Mouse (Mus musculus) limb, embryonic 12.5 days (tissue): ENCODE data around the gene Ckap2l. TPM values are rescaled to one million over a fixed set of nuclear protein-coding genes. Genes with fewer than 3 reads are reported as not detected.

Source experiments
- ATAC-seq: fragments of 200-750 bp; cut with Nextera tagmentation; 2 replicates; pipeline ENCODE4 v1.8.0; 2017; ENCODE audit warnings: low read depth, moderate TSS enrichment; ENCODE audit not compliant: insufficient number of reproducible peaks, insufficient read depth, low FRiP score, low TSS enrichment
- H3K27ac ChIP-seq: fragments of 300-500 bp; sonication (generic); 2 replicates; pipeline ENCODE4 v1.5.1; 2016; ENCODE audit warnings: mild to moderate bottlenecking, moderate library complexity
- H3K27me3 ChIP-seq: fragments of 300-500 bp; sonication (generic); 2 replicates; pipeline ENCODE4 v1.6.1; 2016; ENCODE audit warnings: mild to moderate bottlenecking, moderate library complexity
- H3K36me3 ChIP-seq: fragments of 300-500 bp; sonication (generic); 2 replicates; pipeline ENCODE4 v1.6.1; 2016; ENCODE audit warnings: mild to moderate bottlenecking, moderate library complexity
- H3K4me1 ChIP-seq: fragments of 300-500 bp; sonication (generic); replicated peaks from 2 replicates; pipeline ENCODE4 v1.6.1; 2016
- H3K4me2 ChIP-seq: fragments of 300-500 bp; sonication (generic); 2 replicates; pipeline ENCODE4 v1.6.1; 2016; ENCODE audit warnings: mild to moderate bottlenecking, moderate library complexity
- H3K4me3 ChIP-seq: fragments of 300-500 bp; sonication (generic); replicated peaks from 2 replicates; pipeline ENCODE4 v1.5.1; 2016; ENCODE audit warnings: mild to moderate bottlenecking
- H3K9ac ChIP-seq: fragments of 300-500 bp; sonication (generic); replicated peaks from 2 replicates; pipeline ENCODE4 v1.6.1; 2016; ENCODE audit warnings: mild to moderate bottlenecking, moderate library complexity
- H3K9me3 ChIP-seq: fragments of 300-500 bp; sonication (generic); 2 replicates; pipeline ENCODE4 v1.6.1; 2016; ENCODE audit warnings: mild to moderate bottlenecking, moderate library complexity
- WGBS: fragments of 180-500 bp; shearing (Covaris S2); methylation state at CpG from one replicate; pipeline ENCODE4 v1.1.7; 2016; 5-methylcytosine and 5-hydroxymethylcytosine counted together
- polyA plus RNA-seq: library from polyadenylated mRNA; unstranded; fragments of >200 nt; fragmentation: Nextera tagmentation; extraction: Ambion mirVana; gene quantifications from 2 replicates; pipeline ENCODE4 v1.2.1, GENCODE M21; 2016

Gene Ckap2l
- polyA plus RNA-seq: 39.0 and 54.0 TPM in 2 replicates

GRCm38 (mm10) chr2:129296671-129297588 is at the start of gene Ckap2l:
Gene Ckap2l (minus strand): TSS chr2:129297212.
- Histone ChIP-seq H3K36me3 (peaks cover 13% of the 10 kb centered on the region), H3K4me3 (peak within 1 kb of the TSS; percentile 84), H3K27ac (peak within 1 kb of the TSS; percentile 82), H3K9me3 (no peaks in the 10 kb centered on the region), H3K4me1 (peaks cover 16% of the 10 kb centered on the region), H3K9ac (peak within 1 kb of the TSS; percentile 80), H3K4me2 (peak within 1 kb of the TSS; percentile 88), H3K27me3 (no peaks in the 10 kb centered on the region)
- peak; percentile 100 for ATAC-seq
- under 1% methylated on average over 50 of the region's 50 CpGs for WGBS

- H3K9me3 ChIP-seq: peaks cover 6% of the 10 kb centered on the region
- H3K9ac ChIP-seq: no peak overlapping the region
Observed at GRCm38 (mm10) chr2:129338138-129338621, 41.2 kb upstream of the Ckap2l start.

GRCm38 (mm10) chr2:129333471-129333870 is 36.5 kb upstream of the Ckap2l start:
- no peak overlapping the region for H3K4me3 ChIP-seq
- 64% methylated on average over 4 of the region's 4 CpGs for WGBS

More at GRCm38 (mm10) chr2:129338138-129338621, 41.2 kb upstream of the Ckap2l start:
- ATAC-seq: no peak
- Histone ChIP-seq H3K36me3 (no peaks in the 10 kb centered on the region), H3K4me3 (no peak overlapping the region), H3K27me3 (no peaks in the 10 kb centered on the region), H3K27ac (no peak overlapping the region), H3K4me2 (no peak overlapping the region), H3K4me1 (no peaks in the 10 kb centered on the region)
- 83% methylated on average over 6 of the region's 6 CpGs for WGBS

GRCm38 (mm10) chr2:129330540-129330939 is 33.5 kb upstream of the Ckap2l start:
- WGBS: 89% methylated on average over 13 of the region's 13 CpGs
- Histone ChIP-seq H3K36me3 (no peaks in the 10 kb centered on the region), H3K9me3 (0 out of 2 replicates have a peak, but pooled peaks cover 2% of the 10 kb centered on the region), H3K9ac (no peak overlapping the region), H3K27me3 (no peaks in the 10 kb centered on the region), H3K4me3 (no peak overlapping the region), H3K4me2 (no peak overlapping the region), H3K27ac (no peak overlapping the region), H3K4me1 (peaks cover 10% of the 10 kb centered on the region)
- no peak for ATAC-seq

More at GRCm38 (mm10) chr2:129333471-129333870, 36.5 kb upstream of the Ckap2l start:
- no peak for ATAC-seq
- Histone ChIP-seq H3K27ac (no peak overlapping the region), H3K9ac (no peak overlapping the region), H3K27me3 (no peaks in the 10 kb centered on the region), H3K9me3 (no peaks in the 10 kb centered on the region), H3K36me3 (no peaks in the 10 kb centered on the region), H3K4me1 (peaks cover 10% of the 10 kb centered on the region), H3K4me2 (no peak overlapping the region)

DNA sequence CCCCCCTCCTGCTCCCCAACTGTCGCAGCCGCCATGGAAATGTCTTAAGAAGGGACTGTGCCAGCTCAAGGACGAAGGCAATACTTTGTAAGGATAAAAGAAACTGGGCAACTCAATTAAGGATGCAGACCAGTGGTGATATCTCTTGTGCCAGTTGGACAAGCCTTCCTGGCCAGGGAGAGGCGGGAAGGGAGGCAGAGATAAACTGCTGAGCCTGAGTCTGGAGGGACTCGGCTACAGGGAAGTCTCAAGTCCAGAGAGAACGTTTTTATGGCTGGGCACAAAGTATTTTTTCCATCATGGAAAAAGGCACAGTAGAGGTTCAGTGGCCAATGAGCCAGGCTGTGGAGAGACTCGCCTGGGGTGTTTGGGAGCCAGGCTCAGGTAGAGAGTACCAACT is 33.0 kb upstream of the Ckap2l start:
- Histone ChIP-seq H3K9ac (no peak overlapping the region), H3K4me2 (no peak overlapping the region), H3K4me3 (no peak overlapping the region), H3K27ac (0 out of 2 replicates have a peak overlapping the region, but pooled peaks have one; percentile 12), H3K9me3 (0 out of 2 replicates have a peak, but pooled peaks cover 5% of the 10 kb centered on the region), H3K4me1 (peaks cover 10% of the 10 kb centered on the region), H3K27me3 (no peaks in the 10 kb centered on the region), H3K36me3 (no peaks in the 10 kb centered on the region)
- no peak for ATAC-seq
- WGBS: 56% methylated on average over 7 of the region's 7 CpGs

GRCm38 (mm10) chr2:129328238-129328637 is 31.2 kb upstream of the Ckap2l start:
- ATAC-seq: no peak
- Histone ChIP-seq H3K9ac (no peak overlapping the region), H3K27ac (no peak overlapping the region), H3K9me3 (0 out of 2 replicates have a peak, but pooled peaks cover 5% of the 10 kb centered on the region), H3K36me3 (no peaks in the 10 kb centered on the region), H3K27me3 (no peaks in the 10 kb centered on the region), H3K4me1 (peaks cover 10% of the 10 kb centered on the region), H3K4me2 (no peak overlapping the region), H3K4me3 (no peak overlapping the region)
- WGBS: 85% methylated on average over 4 of the region's 4 CpGs

GRCm38 (mm10) chr2:129324216-129324615 is 27.2 kb upstream of the Ckap2l start:
- Histone ChIP-seq H3K9ac (no peak overlapping the region), H3K27ac (no peak overlapping the region), H3K36me3 (no peaks in the 10 kb centered on the region), H3K4me1 (no peaks in the 10 kb centered on the region), H3K9me3 (0 out of 2 replicates have a peak, but pooled peaks cover 5% of the 10 kb centered on the region), H3K27me3 (no peaks in the 10 kb centered on the region), H3K4me3 (no peak overlapping the region), H3K4me2 (no peak overlapping the region)
- WGBS: 66% methylated on average over 3 of the region's 3 CpGs
- ATAC-seq: no peak

- Histone ChIP-seq H3K4me3 (no peak overlapping the region), H3K27me3 (no peaks in the 10 kb centered on the region), H3K9ac (no peak overlapping the region), H3K27ac (no peak overlapping the region), H3K4me2 (no peak overlapping the region), H3K9me3 (0 out of 2 replicates have a peak, but pooled peaks cover 5% of the 10 kb centered on the region), H3K4me1 (no peaks in the 10 kb centered on the region), H3K36me3 (no peaks in the 10 kb centered on the region)
- WGBS: 70% methylated on average over 1 of the region's 1 CpGs
- ATAC-seq: no peak
Observed at GRCm38 (mm10) chr2:129322117-129322635, 25.2 kb upstream of the Ckap2l start.

- no peak overlapping the region for H3K4me2 ChIP-seq
- 81% methylated on average over 8 of the region's 8 CpGs for WGBS
- no peak overlapping the region for H3K9ac ChIP-seq
- no peaks in the 10 kb centered on the region for H3K36me3 ChIP-seq
- H3K27ac ChIP-seq: no peak overlapping the region
- no peaks in the 10 kb centered on the region for H3K4me1 ChIP-seq
- H3K27me3 ChIP-seq: no peaks in the 10 kb centered on the region
- H3K9me3 ChIP-seq: no peaks in the 10 kb centered on the region
- ATAC-seq: no peak
- H3K4me3 ChIP-seq: no peak overlapping the region
Observed at GRCm38 (mm10) chr2:129320033-129320605, 23.1 kb upstream of the Ckap2l start.

DNA sequence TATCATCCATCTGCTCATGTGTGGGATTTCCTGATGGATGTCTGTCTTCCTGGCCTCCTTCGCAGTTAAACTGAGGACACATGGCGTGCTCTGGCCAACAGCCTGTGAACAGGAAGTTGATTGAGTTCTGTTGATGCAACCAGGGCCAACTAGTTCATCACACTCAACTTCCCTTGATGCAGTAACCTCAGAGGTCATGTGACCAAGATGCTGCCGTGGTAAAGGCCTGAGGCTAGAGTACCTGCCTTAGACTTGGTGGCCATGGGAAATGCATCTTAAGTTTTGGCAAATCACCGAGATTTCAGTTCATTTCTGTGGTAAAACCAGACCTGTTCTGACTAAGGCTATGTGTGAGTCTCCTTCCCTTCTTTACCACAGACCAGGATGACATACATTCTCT is 18.8 kb upstream of the Ckap2l start:
- Histone ChIP-seq H3K9me3 (no peaks in the 10 kb centered on the region), H3K4me2 (no peak overlapping the region), H3K4me1 (no peaks in the 10 kb centered on the region), H3K27me3 (no peaks in the 10 kb centered on the region), H3K9ac (no peak overlapping the region), H3K27ac (no peak overlapping the region), H3K4me3 (no peak overlapping the region), H3K36me3 (no peaks in the 10 kb centered on the region)
- ATAC-seq: no peak
- WGBS: 75% methylated on average over 4 of the region's 4 CpGs

DNA sequence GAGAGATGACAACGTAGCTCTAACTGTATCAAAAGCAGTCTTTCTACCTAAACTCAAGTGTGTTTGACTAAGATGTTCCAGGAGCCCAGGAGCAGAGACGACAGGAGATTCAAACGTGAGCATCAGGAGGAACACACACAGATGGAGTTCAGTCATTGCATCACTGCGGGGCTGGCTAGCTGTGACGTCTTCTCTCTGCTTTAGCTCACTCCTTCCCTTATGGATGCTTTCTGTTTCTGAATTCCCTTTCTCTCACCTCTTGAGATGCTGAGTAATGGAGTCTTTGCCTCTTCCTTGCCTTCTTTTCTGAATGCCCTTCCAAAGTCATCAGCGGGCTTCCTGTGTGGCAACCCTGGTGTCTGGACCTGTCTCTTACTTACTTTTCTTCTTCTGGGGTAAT is 17.9 kb upstream of the Ckap2l start:
- H3K9ac ChIP-seq: no peak overlapping the region
- 87% methylated on average over 6 of the region's 6 CpGs for WGBS
- H3K4me3 ChIP-seq: no peak overlapping the region
- H3K4me1 ChIP-seq: no peaks in the 10 kb centered on the region
- no peak for ATAC-seq
- no peak overlapping the region for H3K27ac ChIP-seq
- H3K9me3 ChIP-seq: no peaks in the 10 kb centered on the region
- H3K36me3 ChIP-seq: no peaks in the 10 kb centered on the region
- H3K4me2 ChIP-seq: no peak overlapping the region
- H3K27me3 ChIP-seq: no peaks in the 10 kb centered on the region
